Mouse (Mus musculus): Measurements from ENCODE around the gene Thbs3.

GRCm38 (mm10) chr3:89259076-89259475, 44.1 kb downstream of the Thbs3 start, which contains the start of gene Dpm3:
- TF ChIP-seq CTCF (IDR thresholded peaks at IDR 0.05; ENCODE audit: low read depth): no peak
- TF ChIP-seq EP300 (IDR thresholded peaks at IDR 0.05; ENCODE audit: low read depth): no peak
